Comparison of ENCODE assay signal across 9 mouse cellular contexts in the genomic region with DNA sequence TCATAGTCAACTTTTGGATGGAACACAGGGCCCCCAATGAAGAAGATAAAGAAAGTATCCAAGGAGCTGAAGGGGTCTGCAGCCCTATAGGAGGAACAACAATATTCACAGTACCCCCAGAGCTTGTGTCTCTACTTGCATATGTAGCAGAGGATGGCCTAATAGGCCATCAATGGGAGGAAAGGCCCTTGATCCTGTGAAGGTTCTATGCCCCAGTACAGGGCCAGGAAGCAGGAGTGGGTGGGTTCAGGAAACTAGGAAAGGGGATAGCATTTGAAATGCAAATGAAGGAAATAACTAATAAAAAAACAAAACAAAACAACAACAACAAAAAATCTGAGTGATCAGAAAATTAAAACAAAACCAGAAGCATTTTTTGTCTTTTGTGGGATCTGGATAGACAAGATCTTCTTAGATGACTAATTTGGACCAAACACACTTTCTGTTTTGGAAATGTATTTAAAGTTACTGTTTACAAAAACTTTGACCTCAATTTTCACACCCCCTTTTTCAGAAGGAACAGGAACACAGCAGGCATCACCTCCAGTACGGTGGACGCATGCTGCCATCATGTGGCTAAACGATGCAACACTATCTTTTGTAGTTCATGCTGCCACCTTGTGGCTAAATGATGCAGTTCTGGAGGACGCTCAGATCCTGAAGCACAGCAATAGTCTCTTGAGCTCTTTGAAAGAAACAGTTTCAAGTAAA. TPM values are rescaled to one million over a fixed set of nuclear protein-coding genes. Genes with fewer than 3 reads are reported as not detected.
DNase-seq lines count a peak whose midpoint lies in the region; ATAC-seq and TF ChIP-seq lines count a peak whose summit lies in the region.
"Had no signal": no experiment of that assay in that cellular context is flagged by ENCODE, and none has a peak within 500 bp of the region (broad histone marks: within the 10 kb centered on the region; RNA-seq: fewer than 3 reads in every experiment).

No protein-coding gene starts in this region.

- no peak overlapping the region for H3K4me3 ChIP-seq in heart, postnatal 0 days (ENCODE audit: low read depth, low read length)
- H3K4me3 ChIP-seq in thymus, adult 2 months (ENCODE audit: control insufficient read depth, insufficient read depth, low read length) = no peak overlapping the region

- peak; percentile 100 for TF ChIP-seq CTCF in heart, postnatal 0 days (IDR thresholded peaks at IDR 0.05; ENCODE audit: low read depth)
- no peak for TF ChIP-seq CTCF in thymus, adult 2 months (IDR thresholded peaks at IDR 0.05; ENCODE audit: borderline replicate concordance, control insufficient read depth, extremely low read depth, insufficient read depth, low read length, poor library complexity)

- DNase-seq in CD4-positive, CD25-positive, alpha-beta regulatory T cell, adult 2 months (ENCODE audit: low read depth, low spot score) = peak; percentile 84
- DNase-seq in adrenal gland, postnatal 4 days (ENCODE audit: low spot score in 2 of 2) = peak; percentile 21 to 54
- peak; percentile 79 for DNase-seq in heart, postnatal 0 days (ENCODE audit: low spot score)
- peak; percentile 66 to 87 for DNase-seq in kidney, postnatal 36 days
- peak; percentile 65 to 74 for DNase-seq in lung, adult 18-20 months
- peak; percentile 61 for DNase-seq in thymus, adult 2 months

- no peak overlapping the region for H3K27ac ChIP-seq in heart, postnatal 0 days (ENCODE audit: low read depth)
- H3K27ac ChIP-seq in thymus, adult 2 months (ENCODE audit: control insufficient read depth, insufficient read depth, low read length) = no peak overlapping the region

- H3K4me2 ChIP-seq in heart, postnatal 0 days (ENCODE audit: low read depth, low read length) = no peak overlapping the region

- WGBS in heart, postnatal 0 days = under 1% methylated on average over 4 of the region's 4 CpGs
- WGBS in thymus, adult 2 months = 2% methylated on average over 4 of the region's 4 CpGs

- no peak for TF ChIP-seq POLR2A in thymus, adult 2 months (IDR thresholded peaks at IDR 0.05; ENCODE audit: control insufficient read depth, extremely low read depth, insufficient read depth, low read length, poor library complexity)

- peak; percentile 81 for ATAC-seq in erythroblast, adult 5-6 weeks (replicated peaks; ENCODE audit: low FRiP score, poor library complexity, severe bottlenecking)
- peak; percentile 73; the same call in 1 of the 2 replicates for ATAC-seq in heart, postnatal 0 days (ENCODE audit: insufficient read depth, low read depth)
- peak; percentile 91 for ATAC-seq in neutrophil, adult 5-6 weeks (ENCODE audit: extremely low read depth, insufficient number of reproducible peaks, low FRiP score, poor library complexity, severe bottlenecking)

- TF ChIP-seq EP300 in heart, postnatal 0 days (IDR thresholded peaks at IDR 0.05; ENCODE audit: low read depth) = no peak

- no peaks in the 10 kb centered on the region for H3K9me3 ChIP-seq in heart, postnatal 0 days (replicated peaks; ENCODE audit: control insufficient read depth, low read length)

- H3K36me3 ChIP-seq in heart, postnatal 0 days (replicated peaks; ENCODE audit: control insufficient read depth, insufficient read depth, low read length) = no peaks in the 10 kb centered on the region
- H3K36me3 ChIP-seq in thymus, adult 2 months (ENCODE audit: control insufficient read depth, insufficient read depth, low read length) = no peaks in the 10 kb centered on the region

- H3K4me1 ChIP-seq in heart, postnatal 0 days (ENCODE audit: control insufficient read depth, insufficient read depth) = no peaks in the 10 kb centered on the region
- no peaks in the 10 kb centered on the region for H3K4me1 ChIP-seq in thymus, adult 2 months (replicated peaks; ENCODE audit: control insufficient read depth, insufficient read depth, low read length)

- no peak overlapping the region for H3K9ac ChIP-seq in heart, postnatal 0 days (replicated peaks; ENCODE audit: low read depth, low read length)

- peaks cover 7% of the 10 kb centered on the region for H3K27me3 ChIP-seq in heart, postnatal 0 days (ENCODE audit: control insufficient read depth, insufficient read depth, low read length)
- H3K27me3 ChIP-seq in thymus, adult 2 months (ENCODE audit: control insufficient read depth, insufficient read depth, low read length) = no peaks in the 10 kb centered on the region

RNA-seq across cellular contexts. Expression of a gene that starts 2.6 kb away (rescaled TPM):
- total RNA-seq in adrenal gland, postnatal 4 days (2021) = not detected
- total RNA-seq in erythroblast, adult 5-6 weeks (2015; ENCODE audit: low replicate concordance) = not detected in 2 replicates
- total RNA-seq in erythroblast, adult 5-6 weeks (2017; ENCODE audit: low replicate concordance) = not detected in 2 replicates
- total RNA-seq in heart, postnatal 0 days (2014; rRNA removed; ENCODE audit: low replicate concordance) = not detected in 2 replicates
- not detected in 2 replicates for polyA plus RNA-seq in heart, postnatal 0 days (2015; fragmentation: Nextera tagmentation; extraction: Ambion mirVana)
- total RNA-seq in neutrophil, adult 5-6 weeks (2017) = not detected in 2 replicates
- not detected in 2 replicates for polyA plus RNA-seq in thymus, adult 2 months (2012; rRNA removed)
- polyA plus RNA-seq: gonadal fat pad, adult 2 months had no signal

RNA-seq across cellular contexts. Expression of a gene that starts 9.6 kb away (rescaled TPM):
- total RNA-seq in adrenal gland, postnatal 4 days (2021) = not detected
- total RNA-seq in erythroblast, adult 5-6 weeks (2015; ENCODE audit: low replicate concordance) = not detected in 2 replicates
- total RNA-seq in erythroblast, adult 5-6 weeks (2017; ENCODE audit: low replicate concordance) = not detected in 2 replicates
- total RNA-seq in heart, postnatal 0 days (2014; rRNA removed; ENCODE audit: low replicate concordance) = not detected in 2 replicates
- not detected in 2 replicates for polyA plus RNA-seq in heart, postnatal 0 days (2015; fragmentation: Nextera tagmentation; extraction: Ambion mirVana)
- total RNA-seq in neutrophil, adult 5-6 weeks (2017) = not detected in 2 replicates
- 0.03 TPM in 1 of 2 replicates, not detected in the other for polyA plus RNA-seq in thymus, adult 2 months (2012; rRNA removed)
- polyA plus RNA-seq: gonadal fat pad, adult 2 months had no signal

RNA-seq across cellular contexts. Expression of a gene that starts 9.7 kb away (rescaled TPM):
- not detected for total RNA-seq in adrenal gland, postnatal 4 days (2021)
- total RNA-seq in erythroblast, adult 5-6 weeks (2015; ENCODE audit: low replicate concordance) = 5.4 TPM in 1 of 2 replicates, not detected in the other
- total RNA-seq in erythroblast, adult 5-6 weeks (2017; ENCODE audit: low replicate concordance) = 1.7 and 4.7 TPM in 2 replicates
- not detected in 2 replicates for total RNA-seq in heart, postnatal 0 days (2014; rRNA removed; ENCODE audit: low replicate concordance)
- polyA plus RNA-seq in heart, postnatal 0 days (2015; fragmentation: Nextera tagmentation; extraction: Ambion mirVana) = not detected in 2 replicates
- not detected in 2 replicates for total RNA-seq in neutrophil, adult 5-6 weeks (2017)
- polyA plus RNA-seq in thymus, adult 2 months (2012; rRNA removed) = 34.0 and 39.1 TPM in 2 replicates

RNA-seq across cellular contexts. Expression of a gene that starts 16.6 kb away (rescaled TPM):
- not detected for total RNA-seq in adrenal gland, postnatal 4 days (2021)
- total RNA-seq in erythroblast, adult 5-6 weeks (2015; ENCODE audit: low replicate concordance) = not detected in 2 replicates
- not detected in 2 replicates for total RNA-seq in erythroblast, adult 5-6 weeks (2017; ENCODE audit: low replicate concordance)
- not detected in 2 replicates for total RNA-seq in heart, postnatal 0 days (2014; rRNA removed; ENCODE audit: low replicate concordance)
- not detected in 2 replicates for polyA plus RNA-seq in heart, postnatal 0 days (2015; fragmentation: Nextera tagmentation; extraction: Ambion mirVana)
- total RNA-seq in neutrophil, adult 5-6 weeks (2017) = not detected in 2 replicates
- polyA plus RNA-seq in thymus, adult 2 months (2012; rRNA removed) = not detected in 2 replicates
- polyA plus RNA-seq: gonadal fat pad, adult 2 months had no signal

RNA-seq across cellular contexts. Expression of a gene that starts 33.8 kb away (rescaled TPM):
- not detected for total RNA-seq in adrenal gland, postnatal 4 days (2021)
- not detected in 2 replicates for total RNA-seq in erythroblast, adult 5-6 weeks (2015; ENCODE audit: low replicate concordance)
- not detected in 2 replicates for total RNA-seq in erythroblast, adult 5-6 weeks (2017; ENCODE audit: low replicate concordance)
- not detected in 2 replicates for total RNA-seq in heart, postnatal 0 days (2014; rRNA removed; ENCODE audit: low replicate concordance)
- not detected in 2 replicates for polyA plus RNA-seq in heart, postnatal 0 days (2015; fragmentation: Nextera tagmentation; extraction: Ambion mirVana)
- not detected in 2 replicates for total RNA-seq in neutrophil, adult 5-6 weeks (2017)
- not detected in 2 replicates for polyA plus RNA-seq in thymus, adult 2 months (2012; rRNA removed)
- polyA plus RNA-seq: gonadal fat pad, adult 2 months had no signal
